Mouse (Mus musculus): ENCODE data around the gene Cntn5. TPM values are rescaled to one million over a fixed set of nuclear protein-coding genes. Genes with fewer than 3 reads are reported as not detected.

Gene Cntn5
- total RNA-seq, 2 experiments from 2014 or later = 20.8 to 21.4 TPM

GRCm38 (mm10) chr9:9819963-9820362, 1084.6 kb downstream of the Cntn5 start:
- intact Hi-C loops (cut with DNase I) = no loop called here
- DNase-seq (ENCODE audit: low spot score in 2 of 2) = peak in 1 of 2 experiments; percentile 74

- intact Hi-C loops (cut with DNase I) = no loop called here
- no peak for DNase-seq (ENCODE audit: low spot score in 2 of 2)
Observed at GRCm38 (mm10) chr9:9817477-9817876, 1087.1 kb downstream of the Cntn5 start.

DNA sequence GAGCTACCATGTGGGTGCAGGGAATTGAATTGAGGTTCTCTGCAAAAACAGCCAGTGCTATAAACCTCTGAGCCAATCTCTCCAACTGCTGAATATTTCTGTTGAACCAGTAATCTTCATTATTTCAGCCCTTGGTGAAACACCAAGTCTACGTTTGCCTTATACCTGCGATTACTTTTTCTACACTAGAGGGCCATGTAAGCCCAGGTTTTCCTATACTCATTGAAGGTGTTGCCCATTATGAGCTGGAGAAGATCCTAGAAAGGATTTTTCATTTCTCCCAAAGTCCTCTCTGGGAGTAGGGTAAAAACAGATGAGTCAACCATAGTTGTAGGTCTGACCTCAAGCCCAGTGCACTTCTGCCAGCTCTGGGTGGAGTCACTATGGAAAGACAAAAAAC, 1105.0 kb downstream of the Cntn5 start:
- peak in 1 of 2 experiments; percentile 4 for DNase-seq (ENCODE audit: low spot score in 2 of 2)
- intact Hi-C loops (cut with DNase I) = no loop called here

GRCm38 (mm10) chr9:9783680-9784079, 1120.9 kb downstream of the Cntn5 start:
- DNase-seq (ENCODE audit: low spot score in 2 of 2) = no peak
- intact Hi-C loops (cut with DNase I) = no loop called here

DNA sequence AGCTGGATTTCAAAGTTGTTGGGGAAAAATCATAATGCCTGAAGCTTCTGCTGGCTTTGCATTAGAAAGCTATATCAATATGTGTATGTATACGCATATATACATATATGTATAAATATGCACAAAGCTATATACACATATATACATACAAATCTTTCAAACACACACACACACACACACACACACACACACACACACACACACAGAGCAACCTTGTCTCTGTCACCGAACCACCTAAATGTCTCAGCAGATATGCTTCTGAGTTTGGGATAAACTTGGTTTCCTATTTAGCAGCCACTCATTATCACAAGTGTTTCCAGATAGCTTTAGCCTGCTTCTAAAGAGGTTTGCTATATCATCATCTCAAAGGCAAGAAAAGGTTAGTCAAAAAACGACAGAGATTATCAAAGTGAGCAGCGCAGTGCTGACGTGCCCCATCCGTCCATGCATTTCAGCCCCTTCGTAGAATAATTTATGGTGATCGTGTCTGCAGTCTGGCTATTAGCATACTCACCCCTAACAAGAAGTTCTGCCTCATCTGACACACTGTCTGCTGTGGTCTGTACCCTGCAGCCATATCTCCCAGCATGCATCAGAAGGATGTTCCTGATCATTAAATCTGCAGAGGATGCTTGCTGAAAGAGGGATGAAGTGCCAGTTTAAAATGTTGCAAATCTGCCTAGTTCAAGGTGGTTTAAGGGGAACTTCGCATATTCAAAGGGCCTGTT, 1123.3 kb downstream of the Cntn5 start:
- no peak for DNase-seq (ENCODE audit: low spot score in 2 of 2)
- intact Hi-C loops (cut with DNase I) = no loop called here

DNA sequence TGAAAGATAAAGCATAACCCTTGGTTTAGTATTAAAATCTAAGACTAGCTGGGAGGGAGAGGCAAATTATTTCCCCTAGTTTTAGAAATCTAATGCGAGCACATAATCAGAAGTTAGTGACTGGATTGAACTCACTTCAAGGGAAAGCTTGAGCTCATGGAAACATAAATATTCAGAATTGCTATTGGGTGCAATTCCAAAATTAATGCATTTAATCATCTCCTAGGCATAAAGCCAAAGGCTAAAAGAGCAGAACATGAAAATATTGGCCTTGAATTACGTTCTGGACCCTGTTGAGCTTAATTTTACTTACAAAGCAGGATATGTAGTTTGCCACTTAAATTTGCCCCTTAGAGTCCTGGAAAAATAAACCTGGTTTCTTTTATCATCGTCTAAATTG, 1124.9 kb downstream of the Cntn5 start:
- no peak for DNase-seq (ENCODE audit: low spot score in 2 of 2)
- intact Hi-C loops (cut with DNase I) = no loop called here

- DNase-seq (ENCODE audit: low spot score in 2 of 2) = no peak
Observed at GRCm38 (mm10) chr9:9770777-9771176, 1133.8 kb downstream of the Cntn5 start.

DNA sequence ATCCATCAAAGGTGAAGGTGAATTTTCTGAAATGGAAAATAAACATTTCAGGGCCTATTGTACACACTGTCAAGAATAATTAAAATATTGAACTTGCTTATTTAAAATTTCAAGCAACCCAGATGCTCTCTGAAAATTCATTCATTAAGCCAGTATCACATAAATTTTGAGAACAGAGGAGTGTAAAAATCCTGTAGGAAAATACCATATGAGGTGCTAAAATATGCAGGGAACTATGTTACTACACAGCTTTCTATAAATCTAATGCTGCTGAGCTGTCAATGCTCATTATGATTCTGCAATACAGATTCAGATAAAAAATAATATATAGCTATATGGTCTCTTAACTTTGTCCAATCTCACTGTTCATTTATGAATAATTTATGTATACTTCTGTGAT, 1134.9 kb downstream of the Cntn5 start:
- DNase-seq (ENCODE audit: low spot score in 2 of 2) = no peak
- intact Hi-C loops (cut with DNase I) = no loop called here

More at GRCm38 (mm10) chr9:9770777-9771176, 1133.8 kb downstream of the Cntn5 start:
- intact Hi-C loops (cut with DNase I) = no loop called here

GRCm38 (mm10) chr9:9718145-9718544, 1186.4 kb downstream of the Cntn5 start:
- DNase-seq (ENCODE audit: low spot score in 2 of 2) = no peak
- intact Hi-C loops (cut with DNase I) = no loop called here

GRCm38 (mm10) chr9:9708671-9709070, 1195.9 kb downstream of the Cntn5 start:
- intact Hi-C loops (cut with DNase I) = no loop called here
- no peak for DNase-seq (ENCODE audit: low spot score in 2 of 2)

DNA sequence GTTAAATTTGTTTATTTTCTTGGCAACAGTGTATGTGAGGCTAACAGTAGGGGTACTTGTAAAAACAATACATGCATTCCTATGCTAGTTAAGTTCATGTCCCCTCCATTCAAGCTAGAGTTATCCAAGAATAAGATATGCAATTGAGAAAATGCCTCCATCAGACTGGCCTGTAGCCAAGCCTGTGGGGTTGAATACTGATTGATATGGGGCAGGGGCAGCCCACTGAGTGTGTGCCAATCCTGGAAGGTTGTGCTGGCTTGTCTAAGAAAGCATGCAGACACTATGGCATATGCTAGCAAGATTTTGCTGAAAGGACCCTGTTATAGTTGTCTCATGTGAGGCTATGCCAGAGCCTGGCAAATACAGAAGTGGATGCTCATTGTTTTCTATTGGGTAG, 1196.8 kb downstream of the Cntn5 start:
- intact Hi-C loops (cut with DNase I) = no loop called here
- DNase-seq (ENCODE audit: low spot score in 2 of 2) = no peak

- no peak for DNase-seq (ENCODE audit: low spot score in 2 of 2)
- intact Hi-C loops (cut with DNase I) = no loop called here
Observed at GRCm38 (mm10) chr9:9705180-9705579, 1199.4 kb downstream of the Cntn5 start.

GRCm38 (mm10) chr9:9696636-9697035, 1207.9 kb downstream of the Cntn5 start:
- DNase-seq (ENCODE audit: low spot score in 2 of 2) = peak in 1 of 2 experiments; percentile 32
- intact Hi-C loops (cut with DNase I) = no loop called here

- intact Hi-C loops (cut with DNase I) = no loop called here
Observed at GRCm38 (mm10) chr9:9682348-9682884, 1222.2 kb downstream of the Cntn5 start.

DNA sequence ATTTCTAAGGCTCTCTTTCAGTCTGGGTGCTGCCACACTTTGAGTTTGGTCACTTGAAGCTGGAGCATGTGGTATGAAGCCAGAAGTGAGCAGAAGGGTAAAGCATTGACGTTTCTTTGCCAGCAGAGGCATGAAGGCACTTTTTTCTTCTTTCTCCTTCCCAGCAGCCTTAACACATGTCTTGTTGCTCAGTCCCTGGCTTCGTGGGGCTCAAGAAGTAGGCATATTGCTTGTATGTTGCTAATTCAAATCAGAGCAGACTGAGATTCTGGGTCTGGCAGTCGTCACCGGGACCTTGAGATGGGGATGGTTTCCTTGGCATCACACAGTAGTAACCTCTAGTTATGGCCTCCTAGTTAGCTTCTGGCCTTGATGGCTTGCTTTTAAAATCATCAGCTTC, 1228.5 kb downstream of the Cntn5 start:
- intact Hi-C loops (cut with DNase I) = no loop called here
- DNase-seq (ENCODE audit: low spot score in 2 of 2) = no peak

More at GRCm38 (mm10) chr9:9682348-9682884, 1222.2 kb downstream of the Cntn5 start:
- DNase-seq (ENCODE audit: low spot score in 2 of 2) = no peak

DNA sequence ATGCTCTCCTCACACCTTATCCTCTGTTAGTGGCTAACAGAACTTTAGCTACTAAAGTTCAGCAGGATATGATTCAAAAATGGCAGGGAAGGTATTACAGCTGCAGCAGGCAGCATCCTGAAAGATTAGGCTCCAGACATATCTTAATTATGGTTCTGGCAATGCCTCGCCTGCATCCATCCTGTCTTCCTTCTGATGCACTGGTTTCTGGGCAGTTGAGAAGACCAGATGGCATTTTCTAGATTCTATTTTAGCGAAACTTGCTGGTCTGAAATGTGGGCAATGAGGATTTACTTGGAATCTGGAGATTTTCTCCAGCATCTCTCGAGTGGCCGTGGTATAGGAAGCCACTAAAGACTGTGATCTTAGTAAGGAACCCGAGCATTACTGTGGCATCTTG, 1230.0 kb downstream of the Cntn5 start:
- peak; percentile 5 to 70 for DNase-seq (ENCODE audit: low spot score in 2 of 2)
- intact Hi-C loops (cut with DNase I) = no loop called here

DNA sequence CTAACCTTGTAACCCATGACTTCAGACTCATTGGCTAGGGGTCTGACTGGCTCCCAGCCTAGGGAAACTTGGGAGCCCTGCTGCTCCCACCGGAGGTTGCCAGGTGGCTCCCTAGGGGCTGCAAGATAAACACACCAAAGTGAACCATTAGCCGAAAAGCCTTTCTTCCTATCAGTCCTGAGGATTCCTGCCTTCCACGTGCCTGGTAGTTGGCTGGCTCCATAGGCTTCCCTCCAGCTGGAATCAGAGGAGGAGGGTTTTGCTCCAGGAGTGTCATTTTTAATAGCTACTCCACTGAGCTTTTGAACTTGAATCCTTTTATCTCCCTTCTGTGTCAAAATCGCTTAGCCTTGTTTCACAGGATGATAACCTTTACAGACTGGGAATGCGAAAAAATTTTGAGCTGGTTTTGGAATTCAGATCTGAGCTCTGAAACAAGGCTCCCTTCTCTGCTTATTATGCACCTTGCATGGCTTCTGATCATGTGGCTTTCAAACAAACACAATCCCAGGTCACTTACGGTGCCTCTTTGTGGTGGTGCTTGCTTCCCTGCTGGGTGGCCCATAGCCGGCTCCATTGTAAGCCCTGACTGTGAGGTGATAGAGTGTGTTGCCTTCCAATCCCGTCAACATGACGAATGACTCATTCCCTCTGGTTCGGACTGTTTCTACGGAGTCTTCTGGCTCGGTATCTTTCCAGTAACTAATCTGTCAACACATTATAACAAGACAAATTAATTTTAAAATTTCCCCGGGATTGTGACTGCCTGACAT, 1231.1 kb downstream of the Cntn5 start:
- peak in 1 of 2 experiments; percentile 23 for DNase-seq (ENCODE audit: low spot score in 2 of 2)
- intact Hi-C loops (cut with DNase I) = no loop called here

DNA sequence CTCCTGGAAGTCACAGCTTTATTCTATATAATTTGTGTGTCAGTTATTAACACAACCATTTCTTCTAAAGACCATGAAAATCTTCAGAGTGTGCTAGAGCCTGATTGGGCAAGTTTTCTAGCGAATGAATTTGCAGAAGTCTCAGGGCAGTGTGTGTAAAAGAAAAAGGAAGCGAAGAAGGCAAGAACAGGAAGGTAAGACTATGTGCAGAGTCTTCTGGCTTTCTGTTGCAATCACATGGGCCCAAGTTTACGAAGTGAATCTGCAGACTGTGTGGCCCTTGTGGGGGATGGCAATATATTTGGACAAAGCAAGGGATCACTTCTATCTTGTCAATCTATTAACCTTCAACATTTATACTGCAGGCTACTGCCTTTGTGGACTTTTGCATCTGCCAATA, 1251.1 kb downstream of the Cntn5 start:
- DNase-seq (ENCODE audit: low spot score in 2 of 2) = no peak
- intact Hi-C loops (cut with DNase I) = no loop called here

GRCm38 (mm10) chr9:9647361-9647760, 1257.2 kb downstream of the Cntn5 start:
- intact Hi-C loops (cut with DNase I) = no loop called here
- DNase-seq (ENCODE audit: low spot score in 2 of 2) = no peak

GRCm38 (mm10) chr9:9646276-9646675, 1258.3 kb downstream of the Cntn5 start:
- DNase-seq (ENCODE audit: low spot score in 2 of 2) = no peak
- intact Hi-C loops (cut with DNase I) = no loop called here

Data from left cerebral cortex, postnatal 25 days (tissue).